Mouse (Mus musculus): Measurements from ENCODE around the gene Mpst.

Mpst gene

DNA sequence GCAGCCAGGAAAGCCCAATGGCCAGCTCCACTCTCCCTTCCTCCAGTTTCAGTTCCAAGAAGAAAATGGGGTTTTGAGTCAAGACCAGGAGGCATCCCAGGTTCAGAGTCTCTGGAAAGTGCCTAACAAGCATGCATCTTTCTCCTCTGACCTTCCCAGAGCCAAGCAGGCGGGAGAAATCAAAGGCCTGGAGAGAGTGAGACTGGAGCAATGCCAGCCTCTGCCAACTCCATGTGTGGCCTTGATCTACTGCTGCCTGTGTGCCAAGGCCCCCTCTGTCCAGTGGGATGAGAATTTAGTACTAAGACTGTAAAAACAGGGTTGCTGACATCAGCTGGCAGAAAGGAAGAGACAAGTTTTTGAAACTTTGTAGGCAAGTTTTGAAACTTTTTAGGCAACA lies 2.3 kb upstream of the Mpst start:
- no peak for DNase-seq (ENCODE audit: low read depth, low spot score)

DNA sequence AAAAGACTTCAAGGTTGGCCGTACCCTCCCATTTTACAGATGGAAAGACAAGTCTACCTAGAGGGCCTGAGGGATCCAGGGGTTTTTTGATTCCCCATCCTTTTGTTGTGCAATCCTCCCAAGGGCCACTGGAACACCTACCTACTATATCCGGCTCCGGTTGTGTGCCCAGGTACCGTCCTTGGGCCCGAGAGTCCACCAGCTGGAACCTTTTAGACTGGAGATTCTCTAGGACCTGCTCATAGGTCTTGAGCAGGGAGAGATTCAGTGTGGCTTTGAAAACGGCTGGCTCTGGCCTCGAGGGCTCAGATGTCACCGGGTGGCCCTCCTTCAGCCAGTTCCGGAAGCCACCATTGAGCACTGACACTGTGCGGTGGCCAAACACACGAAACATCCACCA lies 1.1 kb upstream of the Mpst start:
- no peak for DNase-seq (ENCODE audit: low read depth, low spot score)

DNA sequence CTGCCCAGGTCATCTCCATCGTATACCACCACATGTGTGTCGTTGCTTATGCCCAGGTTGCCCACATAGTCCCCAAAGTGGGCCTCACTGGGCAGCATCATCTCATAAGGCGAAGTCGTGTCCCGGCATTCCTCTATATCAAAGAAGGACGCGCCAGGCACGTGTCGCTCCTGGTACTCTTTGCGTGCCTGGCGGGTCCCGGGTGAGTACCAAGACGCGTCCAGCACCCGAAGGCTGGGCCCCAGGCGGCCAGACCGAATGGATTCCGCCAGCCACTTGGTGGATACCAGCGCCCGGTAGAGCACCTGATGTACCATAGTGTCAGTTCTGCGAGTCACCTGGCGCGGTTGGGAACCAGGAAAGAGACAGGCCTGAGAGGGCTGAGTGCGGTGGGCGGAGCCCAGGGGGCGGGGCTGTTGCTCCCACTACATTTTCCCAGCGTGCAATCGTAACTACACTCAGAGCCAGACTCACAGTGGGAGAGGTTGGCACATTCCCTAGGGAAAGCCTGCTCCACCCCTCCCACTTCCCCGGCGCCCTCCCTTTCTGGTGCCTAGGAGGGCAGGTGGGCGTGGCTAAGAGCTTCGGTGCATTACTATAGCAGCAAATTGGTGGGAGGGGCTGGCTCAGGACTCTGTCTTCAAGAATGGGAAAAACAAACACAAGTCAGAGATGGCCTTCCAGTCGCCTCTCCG lies 552 bp upstream of the Mpst start, which contains the start of gene Tst:
Gene Tst (minus strand): TSS at position 391 of the 695 bp plus-strand sequence.
- peak; percentile 60 for DNase-seq (ENCODE audit: low read depth, low spot score)

DNA sequence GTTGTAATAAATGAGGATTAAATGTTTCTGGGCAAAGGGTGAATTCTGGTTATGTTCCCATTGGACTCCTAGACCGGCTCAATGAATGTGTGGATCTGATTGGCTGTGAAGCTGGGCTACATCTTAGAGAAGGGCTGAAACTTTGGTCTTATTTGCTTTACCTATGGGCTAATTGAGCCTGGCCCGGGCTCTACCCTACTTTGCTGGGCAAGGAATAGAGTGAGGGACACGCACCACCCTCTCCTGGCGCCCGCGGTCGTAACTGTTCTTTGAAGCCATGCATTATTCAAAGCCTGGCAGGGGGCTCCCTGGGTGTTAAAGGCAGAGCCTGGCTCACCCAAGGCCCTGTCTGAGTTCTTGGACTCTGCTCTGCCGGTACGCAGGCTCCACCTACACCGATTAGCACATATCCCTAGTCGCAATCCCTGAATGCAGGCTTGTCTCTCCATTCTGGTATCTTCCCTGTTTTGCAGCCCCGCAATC lies 3.4 kb downstream of the Mpst start:
- no peak for DNase-seq (ENCODE audit: low read depth, low spot score)

DNA sequence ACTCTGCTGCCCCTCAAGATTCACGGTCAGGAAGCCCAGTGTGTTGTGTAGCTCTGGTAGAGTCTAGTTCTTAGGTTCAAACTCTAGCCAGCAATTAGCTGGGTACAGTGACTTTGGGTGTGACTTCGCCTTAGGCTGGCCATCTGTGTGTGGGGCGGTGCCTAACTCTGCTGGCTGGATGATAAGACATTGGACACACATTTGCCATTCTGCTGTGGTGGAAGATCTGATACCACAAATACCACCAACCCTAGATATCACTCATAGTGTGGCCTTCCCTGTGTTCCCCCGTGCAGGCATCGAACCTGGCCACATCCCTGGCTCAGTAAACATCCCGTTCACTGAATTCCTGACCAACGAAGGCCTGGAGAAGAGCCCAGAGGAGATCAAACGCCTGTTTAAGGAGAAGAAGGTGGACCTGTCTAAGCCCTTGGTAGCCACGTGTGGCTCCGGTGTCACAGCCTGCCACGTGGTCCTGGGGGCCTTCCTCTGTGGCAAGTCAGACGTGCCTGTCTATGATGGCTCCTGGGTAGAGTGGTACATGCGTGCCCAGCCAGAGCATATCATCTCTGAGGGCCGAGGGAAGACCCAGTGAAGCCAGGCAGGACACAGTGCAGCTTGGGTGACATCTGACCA lies 7.0 kb downstream of the Mpst start:
- no peak for DNase-seq (ENCODE audit: low read depth, low spot score)

DNA sequence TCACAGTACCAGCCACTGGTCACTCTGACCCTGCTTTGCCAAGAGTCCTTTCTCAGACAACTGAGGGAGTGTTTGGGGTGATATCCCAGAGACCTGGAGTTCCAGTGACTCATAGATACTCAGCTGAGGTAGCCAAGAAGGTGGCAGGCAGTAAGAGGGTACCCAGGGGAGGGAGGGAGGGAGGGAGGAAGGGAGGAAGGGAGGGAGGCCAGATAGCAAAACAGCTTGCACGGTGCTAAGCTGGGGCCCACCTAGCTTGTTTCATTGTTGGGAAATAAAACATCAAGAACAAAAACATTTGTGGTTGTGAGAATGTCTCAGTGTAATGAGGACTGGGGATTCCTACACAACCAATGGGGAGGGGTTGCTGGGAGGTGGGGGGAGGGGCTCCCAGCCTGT lies 7.5 kb downstream of the Mpst start:
- no peak for DNase-seq (ENCODE audit: low read depth, low spot score)

DNA sequence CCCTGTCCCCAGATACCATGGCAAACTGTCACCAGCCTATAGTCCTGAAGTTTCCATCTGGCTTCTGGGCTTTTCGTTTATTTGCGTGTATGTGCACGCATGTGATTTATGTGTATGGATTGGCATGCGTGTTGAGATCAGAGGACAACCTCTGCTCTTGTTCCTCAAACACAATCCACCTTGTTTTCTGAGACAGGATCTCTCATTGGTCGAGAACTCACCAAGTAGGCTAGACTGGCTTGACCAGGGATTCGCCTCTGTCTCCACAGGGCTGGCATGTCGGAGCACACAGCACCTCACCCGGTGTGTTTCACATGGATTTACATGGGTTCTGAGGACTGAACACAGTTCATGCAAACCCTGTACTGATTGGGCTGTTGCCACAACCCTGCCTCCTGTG lies 7.9 kb downstream of the Mpst start:
- DNase-seq (ENCODE audit: low read depth, low spot score): no peak

DNA sequence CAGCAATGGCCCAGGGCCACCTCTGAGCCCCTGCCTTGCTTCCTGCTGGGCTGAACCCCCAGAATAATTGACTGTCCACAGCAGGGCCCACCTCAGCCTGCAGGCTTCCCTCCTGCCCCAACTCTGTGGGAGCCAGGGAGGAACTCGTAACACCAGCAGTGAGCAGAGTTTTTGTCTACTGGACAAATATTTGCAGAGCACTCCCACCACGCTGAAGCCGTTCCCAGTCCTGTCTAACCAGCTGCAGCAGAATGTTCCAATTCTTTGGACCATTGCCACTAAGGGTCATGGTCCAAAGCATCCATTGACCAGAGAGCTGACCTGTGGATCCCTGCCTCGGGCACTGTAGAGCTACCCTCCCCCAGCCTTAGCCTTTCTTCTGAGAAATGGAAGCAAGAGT lies 10.7 kb downstream of the Mpst start:
- no peak for DNase-seq (ENCODE audit: low read depth, low spot score)

DNA sequence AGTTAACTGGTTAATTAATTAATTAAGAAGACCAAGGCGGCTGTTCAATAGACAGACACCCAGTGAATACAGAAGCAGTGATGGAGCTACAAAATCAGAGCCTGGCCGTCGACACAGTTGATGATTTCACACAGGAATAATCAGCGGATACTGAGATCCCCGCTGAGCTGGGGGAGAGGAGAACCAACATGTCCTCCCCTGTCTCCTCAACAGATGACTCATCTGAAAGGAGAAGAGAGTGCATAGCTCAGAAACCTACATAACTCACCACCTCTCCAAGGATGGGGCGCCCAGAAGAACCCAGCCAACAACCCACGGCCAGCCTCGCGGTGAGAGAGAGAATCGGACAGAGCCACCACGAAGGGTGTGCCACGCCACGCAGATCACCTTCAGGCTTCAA lies 14.2 kb downstream of the Mpst start:
- DNase-seq (ENCODE audit: low read depth, low spot score): no peak

DNA sequence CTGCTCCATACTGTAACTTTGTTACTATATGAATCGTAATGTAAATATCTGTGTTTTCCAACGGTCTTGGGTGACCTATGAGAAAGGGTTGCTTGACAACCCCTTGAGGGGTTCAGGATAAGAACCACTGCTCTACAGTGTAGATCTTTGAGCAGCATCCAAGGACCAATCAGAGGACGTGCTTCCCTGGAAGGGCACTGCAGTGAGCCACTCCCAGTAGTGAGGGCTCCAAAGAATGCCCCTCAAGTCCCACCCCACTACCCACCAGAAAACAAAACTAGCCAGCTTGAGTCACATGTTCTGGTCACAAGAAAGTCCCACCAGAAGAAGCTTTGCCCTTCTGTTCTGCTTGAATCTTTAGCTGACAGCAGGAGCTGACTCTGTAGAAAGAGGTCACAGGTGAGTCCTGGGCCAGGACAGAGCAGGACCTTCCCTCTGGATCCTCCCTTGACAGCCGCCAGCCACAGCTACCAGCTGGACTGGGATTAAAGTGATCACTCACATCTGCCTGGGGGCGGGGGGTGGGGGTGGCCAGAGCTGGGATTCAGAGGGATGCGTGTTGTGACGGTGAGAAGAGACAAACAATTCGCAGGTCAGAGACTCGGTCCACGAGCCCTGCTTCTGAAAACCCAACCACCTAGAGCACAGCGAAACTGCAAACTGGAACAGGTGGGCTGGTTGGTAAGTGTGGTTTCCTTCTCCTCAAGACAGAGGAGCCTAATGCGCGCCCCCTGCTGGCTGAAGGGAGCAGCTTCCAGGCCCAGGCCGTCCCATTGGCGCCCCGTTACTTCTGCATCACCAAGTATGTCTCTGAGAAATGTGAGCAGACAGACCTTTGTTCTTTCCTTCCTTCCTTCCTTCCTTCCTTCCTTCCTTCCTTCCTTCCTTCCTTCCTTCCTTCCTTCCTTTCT lies 16.1 kb downstream of the Mpst start:
- peak; percentile 72 for DNase-seq (ENCODE audit: low read depth, low spot score)

DNA sequence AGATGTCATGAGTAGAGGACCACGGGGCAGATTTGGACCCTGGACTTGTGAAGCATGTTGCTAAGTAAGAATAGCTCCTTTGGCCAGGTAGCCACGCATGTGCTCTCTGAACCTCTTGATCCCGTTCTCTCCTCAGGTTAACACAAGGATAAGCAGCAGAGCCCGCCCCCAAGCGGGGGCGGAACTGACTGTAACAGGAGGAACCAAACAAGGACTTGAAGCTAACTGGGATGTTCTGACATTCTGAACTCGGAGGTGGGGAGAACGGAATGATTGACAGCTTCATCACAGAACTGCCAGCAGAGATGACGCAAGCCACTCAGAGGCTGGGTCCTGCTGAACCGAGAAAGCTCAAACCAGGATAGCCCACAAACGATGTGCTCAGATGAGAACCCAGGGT lies 18.3 kb downstream of the Mpst start:
- no peak for DNase-seq (ENCODE audit: low read depth, low spot score)

DNA sequence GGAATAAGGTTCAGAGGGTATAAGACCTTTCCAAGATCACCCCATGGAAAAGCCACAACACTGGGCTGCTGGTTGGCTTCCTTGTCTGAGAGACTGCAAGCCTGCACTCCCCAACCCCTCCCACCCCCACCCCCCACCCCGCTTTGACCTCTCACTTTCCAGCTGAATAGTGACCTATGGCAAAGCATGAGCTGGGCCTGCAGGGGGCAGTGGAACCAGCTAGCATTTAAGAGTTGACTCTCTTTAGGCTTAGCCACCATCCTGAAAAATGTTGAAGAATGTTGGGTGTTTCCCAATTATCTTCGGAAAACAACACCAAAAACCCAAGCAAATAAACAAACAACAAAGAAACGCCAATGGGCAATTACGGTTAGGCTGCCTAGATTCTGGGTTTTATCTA lies 19.0 kb downstream of the Mpst start:
- DNase-seq (ENCODE audit: low read depth, low spot score): no peak

DNA sequence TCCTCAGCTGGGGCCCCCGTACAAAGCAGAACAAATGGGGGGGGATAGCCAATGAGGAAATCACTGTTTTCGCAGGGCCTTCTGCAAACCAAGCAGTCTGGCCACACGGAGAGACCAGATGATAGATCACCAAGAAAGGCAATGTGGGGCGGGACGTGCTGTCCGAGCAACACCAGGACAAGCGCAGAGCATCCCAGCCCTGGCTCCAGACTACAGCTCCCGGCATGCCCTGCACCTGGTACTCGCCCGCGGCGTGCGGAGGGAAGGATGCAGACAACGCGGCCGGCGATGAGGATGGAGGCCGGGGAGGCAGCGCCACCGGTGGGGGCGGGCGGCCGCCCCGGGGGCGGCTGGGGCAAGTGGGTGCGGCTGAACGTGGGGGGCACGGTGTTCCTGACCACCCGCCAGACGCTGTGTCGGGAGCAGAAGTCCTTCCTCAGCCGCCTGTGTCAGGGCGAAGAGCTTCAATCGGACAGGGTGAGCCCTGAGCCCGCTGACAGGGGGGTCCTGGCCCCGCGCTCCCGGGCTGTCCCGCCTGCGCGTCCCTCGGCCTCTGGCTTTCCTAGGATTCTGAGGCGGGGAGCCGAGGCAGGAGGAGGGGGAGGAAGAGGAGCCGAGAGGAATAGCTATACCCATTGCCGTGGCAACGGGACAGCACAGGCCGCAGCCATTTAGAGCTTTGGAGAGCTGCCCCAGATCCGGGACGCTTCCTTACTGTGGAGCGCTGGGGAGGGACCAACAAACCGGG lies 22.3 kb downstream of the Mpst start, which contains the start of gene Kctd17:
Gene Kctd17 (plus strand): TSS at position 174 of the 748 bp plus-strand sequence.
- no peak for DNase-seq (ENCODE audit: low read depth, low spot score)

DNA sequence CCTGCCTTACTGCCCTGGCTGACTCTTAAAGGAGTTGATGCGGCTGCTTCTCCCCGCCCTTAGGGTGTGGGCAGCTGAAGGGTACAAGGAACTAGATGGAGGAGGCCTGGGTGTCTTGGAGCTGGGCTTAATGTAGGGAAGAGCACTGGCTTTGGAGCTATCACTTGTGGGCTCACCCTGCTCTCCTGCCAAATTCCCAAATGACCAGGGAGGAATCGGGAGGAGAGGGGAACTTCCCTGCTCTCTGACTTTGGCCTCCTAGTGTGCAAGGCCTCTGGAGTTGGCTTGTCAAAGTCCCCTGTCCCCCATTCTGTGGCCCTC lies 22.9 kb downstream of the Mpst start:
- DNase-seq (ENCODE audit: low read depth, low spot score): no peak

DNA sequence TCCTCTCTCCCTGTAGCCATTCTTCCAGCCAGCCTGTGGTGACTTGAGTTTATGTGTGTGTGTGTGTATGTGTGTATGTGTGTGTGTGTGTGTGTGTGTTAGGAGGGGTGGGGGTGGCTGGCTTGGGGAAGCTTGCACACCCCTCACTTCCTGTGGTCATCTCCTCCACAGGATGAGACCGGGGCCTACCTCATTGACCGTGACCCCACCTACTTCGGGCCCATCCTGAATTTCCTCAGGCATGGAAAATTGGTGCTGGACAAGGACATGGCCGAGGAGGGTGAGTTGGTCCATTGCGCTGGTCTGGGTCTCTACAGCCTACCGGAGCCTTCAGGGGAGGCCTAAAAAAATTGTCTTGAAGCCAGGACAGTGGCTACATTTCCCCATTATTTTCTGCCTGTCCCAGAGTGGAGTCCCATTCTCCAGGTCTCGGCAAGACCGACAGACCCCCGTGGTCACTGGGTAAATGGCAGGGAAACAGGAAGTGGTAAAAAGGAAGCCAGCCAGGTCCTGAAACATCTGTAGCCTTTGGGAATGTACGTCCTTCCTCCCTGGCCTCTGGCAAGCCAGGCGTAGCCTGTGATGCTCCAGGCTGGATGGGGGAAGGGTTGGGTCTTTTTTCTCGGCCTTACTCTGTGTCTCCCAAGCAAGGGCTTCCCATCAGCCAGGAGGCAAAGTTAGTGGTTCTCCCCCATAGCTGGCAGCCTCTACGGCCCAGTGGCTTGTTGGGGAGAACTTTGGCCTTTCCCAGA lies 23.8 kb downstream of the Mpst start:
- no peak for DNase-seq (ENCODE audit: low read depth, low spot score)

DNA sequence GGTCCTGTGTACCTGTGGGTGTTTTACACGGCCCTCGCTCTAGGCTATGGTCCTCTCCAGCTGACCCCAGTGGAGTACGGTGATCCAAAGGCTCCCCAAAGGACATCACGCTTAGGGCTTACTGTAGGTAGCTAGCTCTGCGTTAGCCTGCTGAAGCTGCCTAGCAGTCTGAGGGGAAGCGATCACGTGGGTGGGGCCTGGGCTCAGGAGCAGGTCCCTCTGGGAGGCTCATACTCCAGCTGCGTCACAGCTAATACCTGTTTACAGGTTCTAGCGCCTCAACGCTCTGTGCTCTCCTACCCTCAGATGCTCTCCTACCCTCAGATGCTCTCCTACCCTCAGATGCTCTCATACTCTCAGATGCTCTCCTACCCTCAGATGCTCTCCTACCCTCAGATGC lies 24.7 kb downstream of the Mpst start:
- DNase-seq (ENCODE audit: low read depth, low spot score): no peak

DNA sequence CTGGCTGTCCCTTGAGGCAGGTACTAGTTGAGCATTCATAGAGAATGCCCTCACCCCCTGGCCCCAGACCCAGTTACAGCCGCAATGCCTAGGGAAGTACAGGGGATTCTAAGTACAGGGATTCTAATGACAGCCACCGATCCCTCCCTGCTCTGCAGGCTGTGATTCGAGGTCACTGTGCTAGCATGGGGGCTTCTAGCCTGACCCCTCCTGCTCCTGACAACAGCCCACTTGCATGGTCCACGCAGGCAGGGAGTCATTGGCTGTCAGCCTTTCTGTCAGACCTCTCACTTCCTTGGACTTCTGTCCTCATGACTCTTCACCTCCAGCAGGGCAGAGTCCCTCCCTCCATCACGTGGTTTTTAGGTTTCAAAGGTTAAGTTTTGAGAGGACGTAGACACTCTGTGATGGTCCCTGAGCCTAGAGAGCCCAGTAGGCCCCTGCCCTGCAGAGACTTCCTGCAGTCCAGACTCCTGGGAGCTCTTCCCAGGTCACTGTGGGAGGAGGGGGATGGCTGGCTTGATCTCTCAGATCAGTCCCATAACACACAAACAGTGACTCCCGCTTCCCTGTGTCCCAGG lies 25.4 kb downstream of the Mpst start:
- DNase-seq (ENCODE audit: low read depth, low spot score): no peak

DNA sequence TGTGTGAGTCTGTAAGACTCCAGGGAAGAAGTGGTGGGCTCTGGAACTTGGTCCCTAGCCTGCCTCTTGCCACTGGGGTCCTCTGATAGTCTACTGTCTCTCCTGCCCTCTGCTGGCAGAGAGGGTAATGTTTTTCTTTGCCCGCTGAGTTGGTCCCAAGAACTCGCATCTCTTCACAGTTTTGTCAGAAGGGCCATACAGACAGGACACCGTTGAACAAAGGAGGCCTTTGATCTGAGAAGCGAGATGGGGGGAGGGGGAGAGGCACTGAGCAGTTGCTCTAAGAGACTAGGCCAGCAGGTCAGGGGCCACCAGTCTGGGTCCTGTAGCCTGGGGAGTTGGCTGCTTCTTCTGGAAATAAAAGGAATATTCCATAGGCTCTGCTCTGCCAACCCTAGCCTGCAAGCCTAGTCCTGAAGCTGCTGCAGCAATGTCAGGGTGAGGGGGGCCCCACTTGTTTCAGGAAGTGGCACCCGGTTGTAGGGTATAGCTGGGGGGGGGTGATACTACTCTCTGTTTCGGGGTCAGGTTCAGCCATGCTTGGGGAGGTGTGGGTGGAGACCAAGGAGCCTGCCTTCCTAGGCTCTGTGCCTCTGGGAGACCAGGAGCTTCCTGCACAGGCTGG lies 28.8 kb downstream of the Mpst start:
- DNase-seq (ENCODE audit: low read depth, low spot score): peak; percentile 37

DNA sequence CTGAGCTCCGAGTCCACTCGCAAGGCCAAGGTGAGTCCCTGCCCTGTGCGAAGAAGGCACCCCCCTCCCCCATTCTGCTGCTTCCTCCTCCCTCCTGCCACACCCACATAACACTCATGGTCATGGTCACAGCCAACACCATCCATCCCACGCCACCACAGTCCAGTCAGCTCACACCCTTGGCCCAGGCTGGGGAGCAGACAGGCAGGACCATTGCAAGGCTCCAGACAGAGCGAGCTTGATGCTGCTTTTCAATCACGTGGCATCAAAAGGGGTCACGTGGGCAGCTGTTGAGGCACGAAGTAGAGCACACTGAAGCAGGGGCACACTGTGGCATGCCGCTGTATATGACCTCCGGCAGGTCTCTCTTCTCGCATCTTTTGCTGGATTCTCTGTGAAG lies 29.5 kb downstream of the Mpst start:
- DNase-seq (ENCODE audit: low read depth, low spot score): no peak

All from embryo, embryonic 11.5 days (tissue).